Mouse (Mus musculus) hindbrain, embryonic 14.5 days (tissue): ENCODE data around the gene Pnkd. TPM values are rescaled to one million over a fixed set of nuclear protein-coding genes. Genes with fewer than 3 reads are reported as not detected.

Experiments
- ATAC-seq: fragments of 200-750 bp; cut with Nextera tagmentation; 2 replicates; pipeline ENCODE4 v1.8.0; 2017; ENCODE audit warnings: moderate number of reproducible peaks, mild to moderate bottlenecking, moderate TSS enrichment, moderate library complexity; ENCODE audit not compliant: low FRiP score
- DNase-seq: peaks from one replicate; pipeline ENCODE4 v3.0.0-alpha.2; 2015; ENCODE audit warnings: low spot score
- H3K27ac ChIP-seq: fragments of 300-500 bp; sonication (generic); 2 replicates; pipeline ENCODE4 v1.5.1; 2014; ENCODE audit warnings: mild to moderate bottlenecking, moderate library complexity
- H3K27me3 ChIP-seq: fragments of 300-500 bp; sonication (generic); 2 replicates; pipeline ENCODE4 v1.6.1; 2014; ENCODE audit warnings: mild to moderate bottlenecking, low read length, mixed read lengths; ENCODE audit not compliant: control insufficient read depth, insufficient read depth
- H3K36me3 ChIP-seq: fragments of 300-500 bp; sonication (generic); replicated peaks from 2 replicates; pipeline ENCODE4 v1.6.1; 2014; ENCODE audit not compliant: control insufficient read depth, insufficient read depth
- H3K4me1 ChIP-seq: fragments of 300-500 bp; sonication (generic); replicated peaks from 2 replicates; pipeline ENCODE4 v1.6.1; 2014; ENCODE audit warnings: antibody characterized with exemption, low read length, mixed read lengths; ENCODE audit not compliant: control insufficient read depth, insufficient read depth
- H3K4me2 ChIP-seq: fragments of 300-500 bp; sonication (generic); replicated peaks from 2 replicates; pipeline ENCODE4 v1.6.1; 2014; ENCODE audit warnings: mild to moderate bottlenecking, moderate library complexity
- H3K4me3 ChIP-seq: fragments of 300-500 bp; sonication (generic); replicated peaks from 2 replicates; pipeline ENCODE4 v1.5.1; 2014; ENCODE audit warnings: mild to moderate bottlenecking, low read length
- H3K9ac ChIP-seq: fragments of 300-500 bp; sonication (generic); 2 replicates; pipeline ENCODE4 v1.6.1; 2014
- H3K9me3 ChIP-seq: fragments of 300-500 bp; sonication (generic); 2 replicates; pipeline ENCODE4 v1.6.1; 2016; ENCODE audit warnings: low read length; ENCODE audit not compliant: control insufficient read depth
- WGBS: fragments of 180-500 bp; shearing (Covaris S2); extraction: QIAGEN DNeasy Blood & Tissue Kit; methylation state at CpG from one replicate; pipeline ENCODE4 v1.1.7; 2014; 5-methylcytosine and 5-hydroxymethylcytosine counted together
- polyA plus RNA-seq: library from polyadenylated mRNA; unstranded; fragments of >200 nt; fragmentation: Nextera tagmentation; extraction: Ambion mirVana; gene quantifications from 2 replicates; pipeline ENCODE4 v1.2.1, GENCODE M21; 2014

The Pnkd gene
- polyA plus RNA-seq, 1 experiment from 2014 or later: 146 TPM

GRCm38 (mm10) chr1:74245525-74245924 is 39.2 kb upstream of the Pnkd start:
- Histone ChIP-seq H3K36me3 (peaks cover 28% of the 10 kb centered on the region), H3K27me3 (no peaks in the 10 kb centered on the region), H3K9ac (no peak overlapping the region), H3K4me1 (peaks cover 2% of the 10 kb centered on the region), H3K4me2 (no peak overlapping the region), H3K9me3 (no peaks in the 10 kb centered on the region), H3K27ac (no peak overlapping the region), H3K4me3 (no peak overlapping the region)
- ATAC-seq (no peak), DNase-seq (no peak)
- WGBS: 86% methylated on average over 2 of the region's 2 CpGs

GRCm38 (mm10) chr1:74248799-74249198 is 35.9 kb upstream of the Pnkd start:
- WGBS: 88% methylated on average over 1 of the region's 1 CpGs
- Histone ChIP-seq H3K27me3 (no peaks in the 10 kb centered on the region), H3K4me3 (no peak overlapping the region), H3K9ac (no peak overlapping the region), H3K27ac (no peak overlapping the region), H3K36me3 (peaks cover 59% of the 10 kb centered on the region), H3K9me3 (no peaks in the 10 kb centered on the region), H3K4me2 (no peak overlapping the region), H3K4me1 (no peaks in the 10 kb centered on the region)
- DNase-seq: no peak
- no peak for ATAC-seq

GRCm38 (mm10) chr1:74249331-74249980 is 35.3 kb upstream of the Pnkd start:
- H3K4me1 ChIP-seq: no peaks in the 10 kb centered on the region
- H3K9ac ChIP-seq: no peak overlapping the region
- peaks cover 65% of the 10 kb centered on the region for H3K36me3 ChIP-seq
- H3K4me2 ChIP-seq: no peak overlapping the region
- DNase-seq (no peak), ATAC-seq (no peak)
- no peak overlapping the region for H3K4me3 ChIP-seq
- H3K9me3 ChIP-seq: no peaks in the 10 kb centered on the region
- 85% methylated on average over 5 of the region's 5 CpGs for WGBS
- no peaks in the 10 kb centered on the region for H3K27me3 ChIP-seq
- H3K27ac ChIP-seq: no peak overlapping the region

GRCm38 (mm10) chr1:74250096-74250495 is 34.6 kb upstream of the Pnkd start:
- Histone ChIP-seq H3K4me3 (no peak overlapping the region), H3K4me1 (no peaks in the 10 kb centered on the region), H3K9ac (no peak overlapping the region), H3K9me3 (no peaks in the 10 kb centered on the region), H3K36me3 (peaks cover 71% of the 10 kb centered on the region), H3K27me3 (no peaks in the 10 kb centered on the region), H3K4me2 (no peak overlapping the region), H3K27ac (no peak overlapping the region)
- WGBS: 90% methylated on average over 4 of the region's 4 CpGs
- ATAC-seq (no peak), DNase-seq (no peak)

GRCm38 (mm10) chr1:74255704-74256345 is 28.9 kb upstream of the Pnkd start:
- Histone ChIP-seq H3K4me2 (no peak overlapping the region), H3K27ac (no peak overlapping the region), H3K4me1 (no peaks in the 10 kb centered on the region), H3K9ac (no peak overlapping the region), H3K9me3 (no peaks in the 10 kb centered on the region), H3K36me3 (peaks cover 90% of the 10 kb centered on the region), H3K4me3 (no peak overlapping the region), H3K27me3 (no peaks in the 10 kb centered on the region)
- no peak for ATAC-seq
- DNase-seq: no peak
- WGBS: over 99% methylated on average over 8 of the region's 8 CpGs

- no peaks in the 10 kb centered on the region for H3K9me3 ChIP-seq
- H3K4me1 ChIP-seq: no peaks in the 10 kb centered on the region
- no peak for DNase-seq
- no peak overlapping the region for H3K9ac ChIP-seq
- H3K27ac ChIP-seq: no peak overlapping the region
- ATAC-seq: no peak
- 83% methylated on average over 4 of the region's 4 CpGs for WGBS
- no peak overlapping the region for H3K4me2 ChIP-seq
- peaks cover 90% of the 10 kb centered on the region for H3K36me3 ChIP-seq
- no peaks in the 10 kb centered on the region for H3K27me3 ChIP-seq
- H3K4me3 ChIP-seq: no peak overlapping the region
Observed at GRCm38 (mm10) chr1:74256782-74257181, 27.9 kb upstream of the Pnkd start.

GRCm38 (mm10) chr1:74262510-74262909 is 22.2 kb upstream of the Pnkd start:
- ATAC-seq: no peak
- no peak overlapping the region for H3K4me2 ChIP-seq
- H3K27me3 ChIP-seq: no peaks in the 10 kb centered on the region

GRCm38 (mm10) chr1:74268750-74269149 is 16.0 kb upstream of the Pnkd start:
- no peak overlapping the region for H3K27ac ChIP-seq
- DNase-seq (no peak), ATAC-seq (no peak)
- 91% methylated on average over 8 of the region's 8 CpGs for WGBS
- H3K36me3 ChIP-seq: peaks cover 53% of the 10 kb centered on the region
- H3K27me3 ChIP-seq: no peaks in the 10 kb centered on the region
- H3K9me3 ChIP-seq: no peaks in the 10 kb centered on the region
- H3K4me3 ChIP-seq: no peak overlapping the region
- no peak overlapping the region for H3K9ac ChIP-seq
- no peaks in the 10 kb centered on the region for H3K4me1 ChIP-seq
- H3K4me2 ChIP-seq: no peak overlapping the region

More at GRCm38 (mm10) chr1:74262510-74262909, 22.2 kb upstream of the Pnkd start:
- Histone ChIP-seq H3K36me3 (peaks cover 92% of the 10 kb centered on the region), H3K27ac (no peak overlapping the region), H3K9me3 (no peaks in the 10 kb centered on the region), H3K4me3 (no peak overlapping the region), H3K9ac (no peak overlapping the region), H3K4me1 (no peaks in the 10 kb centered on the region)
- DNase-seq: no peak
- WGBS: 91% methylated on average over 6 of the region's 6 CpGs

- WGBS: 81% methylated on average over 4 of the region's 4 CpGs
- no peak for ATAC-seq
- Histone ChIP-seq H3K9me3 (no peaks in the 10 kb centered on the region), H3K4me3 (no peak overlapping the region), H3K9ac (no peak overlapping the region), H3K27ac (no peak overlapping the region), H3K4me2 (no peak overlapping the region), H3K4me1 (no peaks in the 10 kb centered on the region), H3K36me3 (peaks cover 24% of the 10 kb centered on the region), H3K27me3 (no peaks in the 10 kb centered on the region)
- DNase-seq: no peak
Observed at GRCm38 (mm10) chr1:74271659-74272058, 13.1 kb upstream of the Pnkd start.
